Mouse (Mus musculus) kidney, adult 8-10 months (tissue): ENCODE measurements around the gene Fam117a.

ENCODE experiments used
- DNase-seq, 2 experiments: peaks; one replicate each; pipeline ENCODE4 v3.0.0; 2022

The Fam117a gene

GRCm38 (mm10) chr11:95431344-95431743 lies 94.5 kb downstream of the Fam117a start:
- no peak for DNase-seq
